Mouse (Mus musculus): ENCODE measurements around the gene Aoc2.
"Not testable (repeated sequence)": the region's sequence is repeated elsewhere in the genome, so short reads cannot be mapped to it uniquely, and the experiment has no call there.

Gene Aoc2

GRCm38 (mm10) chr11:101315665-101316500 lies 9.0 kb upstream of the Aoc2 start, which contains the start of gene Psme3:
TSS of gene Psme3 (plus strand) at chr11:101316213.
- DNase-seq, result peak; percentile 91

DNA sequence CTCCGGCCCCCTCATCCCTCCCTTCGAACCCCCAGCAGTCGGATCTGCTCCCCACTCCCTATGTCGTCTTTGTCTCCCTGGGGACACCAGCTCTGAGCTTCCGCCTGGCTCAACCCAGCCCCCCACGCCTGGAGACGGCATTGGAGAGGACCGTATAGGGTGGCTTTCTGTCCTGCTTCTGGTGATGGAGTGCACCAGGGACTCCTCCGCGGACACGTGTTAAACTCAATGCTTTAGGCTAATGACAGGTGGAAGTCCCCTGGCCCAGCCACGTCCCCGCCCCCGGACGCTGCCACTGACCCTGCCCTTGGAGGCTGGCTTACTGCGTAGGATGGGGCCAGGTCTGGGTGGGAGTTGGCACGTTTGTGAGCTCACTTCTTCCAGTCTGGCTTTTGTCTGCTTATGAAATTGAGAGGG lies 8.4 kb upstream of the Aoc2 start:
- no peak for DNase-seq

DNA sequence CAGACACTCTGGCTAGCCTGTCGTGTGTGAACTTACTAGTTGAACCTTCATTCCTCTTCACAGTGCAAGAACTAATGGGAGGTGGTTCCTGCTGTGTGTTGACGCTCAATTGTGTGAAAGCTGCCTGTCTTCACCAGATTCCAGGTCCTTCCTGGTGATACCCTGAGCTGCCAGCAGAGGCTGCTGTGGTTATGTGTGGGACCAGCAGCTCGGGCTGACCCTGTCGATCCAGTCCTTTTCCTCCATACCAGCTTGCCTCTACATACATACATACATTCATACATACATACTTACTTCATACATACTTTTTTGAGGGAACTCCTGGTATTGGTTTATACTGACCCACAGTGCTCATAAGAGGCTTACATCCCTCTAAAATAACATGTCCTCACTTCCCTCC lies 1.3 kb upstream of the Aoc2 start:
- peak; percentile 68 for DNase-seq

DNA sequence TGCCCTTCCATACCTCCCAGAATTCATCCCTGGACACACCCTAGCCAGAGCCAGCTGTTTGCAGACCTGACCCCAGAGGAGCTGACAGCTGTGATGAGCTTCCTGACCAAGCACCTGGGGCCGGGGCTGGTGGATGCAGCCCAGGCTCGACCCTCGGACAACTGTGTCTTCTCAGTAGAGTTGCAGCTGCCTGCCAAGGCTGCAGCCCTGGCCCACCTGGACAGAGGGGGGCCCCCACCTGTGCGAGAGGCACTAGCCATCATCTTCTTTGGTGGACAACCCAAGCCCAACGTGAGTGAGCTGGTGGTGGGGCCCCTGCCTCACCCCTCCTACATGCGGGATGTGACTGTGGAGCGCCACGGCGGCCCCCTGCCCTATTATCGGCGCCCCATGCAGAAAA lies 338 bp downstream of the Aoc2 start:
- DNase-seq, result not testable (repeated sequence)

DNA sequence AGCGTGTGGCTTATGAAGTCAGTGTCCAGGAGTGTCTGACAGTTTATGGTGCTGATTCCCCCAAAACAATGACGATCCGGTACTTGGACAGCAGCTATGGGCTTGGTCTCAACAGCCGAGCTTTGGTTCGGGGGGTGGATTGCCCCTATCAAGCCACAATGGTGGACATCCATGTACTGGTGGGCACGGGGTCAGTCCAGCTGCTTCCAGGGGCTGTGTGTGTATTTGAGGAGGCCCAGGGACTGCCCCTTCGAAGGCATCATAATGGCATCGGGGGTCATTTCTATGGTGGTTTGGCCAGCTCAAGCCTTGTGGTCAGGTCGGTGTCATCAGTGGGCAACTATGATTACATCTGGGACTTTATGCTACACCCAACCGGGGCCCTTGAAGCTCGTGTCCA lies 1.3 kb downstream of the Aoc2 start:
- DNase-seq, result no peak

DNA sequence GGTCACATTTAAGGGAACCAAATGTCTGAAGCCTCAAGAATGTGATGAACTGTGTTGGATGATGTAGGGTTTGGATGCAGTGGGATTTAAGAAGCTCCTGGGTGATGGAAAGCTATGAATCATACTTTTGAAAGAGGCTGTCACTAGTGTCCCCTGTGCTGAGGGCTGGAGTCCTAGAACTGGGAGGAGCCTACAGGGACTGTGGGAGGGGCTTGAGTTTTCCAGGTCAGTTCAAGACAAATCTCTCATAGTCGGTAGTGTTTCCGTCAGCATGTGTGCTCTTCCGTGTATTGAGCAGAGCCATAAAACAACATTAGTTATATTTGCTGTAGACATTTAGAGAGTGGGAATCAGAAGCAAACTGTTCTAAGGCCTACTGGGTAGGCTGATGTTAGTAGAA lies 2.4 kb downstream of the Aoc2 start:
- no peak for DNase-seq

- DNase-seq, result peak; percentile 15
Measured at GRCm38 (mm10) chr11:101328941-101329635, 4.2 kb downstream of the Aoc2 start.

GRCm38 (mm10) chr11:101330371-101330924 lies 5.6 kb downstream of the Aoc2 start, which contains the start of gene Aoc3:
TSS of gene Aoc3 (plus strand) at chr11:101330605.
- DNase-seq, result no peak

DNA sequence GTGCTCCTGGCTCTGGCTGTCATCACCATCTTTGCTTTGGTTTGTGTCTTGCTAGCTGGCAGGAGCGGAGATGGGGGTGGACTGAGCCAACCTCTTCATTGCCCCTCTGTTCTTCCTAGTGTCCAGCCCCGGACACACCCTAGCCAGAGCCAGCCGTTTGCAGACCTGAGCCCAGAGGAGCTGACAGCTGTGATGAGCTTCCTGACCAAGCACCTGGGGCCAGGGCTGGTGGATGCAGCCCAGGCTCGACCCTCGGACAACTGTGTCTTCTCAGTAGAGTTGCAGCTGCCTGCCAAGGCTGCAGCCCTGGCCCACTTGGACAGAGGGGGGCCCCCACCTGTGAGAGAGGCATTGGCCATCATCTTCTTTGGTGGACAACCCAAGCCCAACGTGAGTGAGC lies 6.1 kb downstream of the Aoc2 start:
- not testable (repeated sequence) for DNase-seq

DNA sequence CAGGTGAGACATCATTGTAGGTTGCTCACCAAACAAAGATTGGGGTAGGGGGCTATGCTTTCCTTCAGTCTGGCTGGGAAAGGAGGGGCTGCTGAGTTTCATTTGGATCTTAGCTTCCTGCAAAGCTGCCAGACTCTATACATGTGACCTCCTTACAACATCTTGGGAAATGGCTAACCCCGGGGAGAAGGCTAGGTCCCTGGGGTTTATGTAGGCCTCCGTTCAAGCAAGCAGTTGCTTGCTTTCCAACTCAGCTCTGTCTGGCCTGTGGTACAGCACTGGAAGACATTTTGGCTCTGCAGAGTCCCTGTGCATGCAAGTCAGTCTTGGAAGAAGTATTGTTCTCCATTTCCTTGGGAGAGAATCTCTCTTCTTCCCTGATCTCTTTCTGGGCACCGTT lies 7.7 kb downstream of the Aoc2 start:
- DNase-seq, result no peak

- DNase-seq, result no peak
Measured at GRCm38 (mm10) chr11:101334023-101334422, 9.2 kb downstream of the Aoc2 start.

GRCm38 (mm10) chr11:101334516-101334915 lies 9.7 kb downstream of the Aoc2 start:
- no peak for DNase-seq

GRCm38 (mm10) chr11:101335685-101336084 lies 10.8 kb downstream of the Aoc2 start:
- no peak for DNase-seq

- no peak for DNase-seq
Measured at GRCm38 (mm10) chr11:101338123-101338760, 13.4 kb downstream of the Aoc2 start.

GRCm38 (mm10) chr11:101347083-101347775 lies 22.4 kb downstream of the Aoc2 start:
- no peak for DNase-seq

- DNase-seq, result no peak
Measured at GRCm38 (mm10) chr11:101348774-101349173, 23.9 kb downstream of the Aoc2 start.

- DNase-seq, result no peak
Measured at GRCm38 (mm10) chr11:101349216-101349615, 24.4 kb downstream of the Aoc2 start.

DNA sequence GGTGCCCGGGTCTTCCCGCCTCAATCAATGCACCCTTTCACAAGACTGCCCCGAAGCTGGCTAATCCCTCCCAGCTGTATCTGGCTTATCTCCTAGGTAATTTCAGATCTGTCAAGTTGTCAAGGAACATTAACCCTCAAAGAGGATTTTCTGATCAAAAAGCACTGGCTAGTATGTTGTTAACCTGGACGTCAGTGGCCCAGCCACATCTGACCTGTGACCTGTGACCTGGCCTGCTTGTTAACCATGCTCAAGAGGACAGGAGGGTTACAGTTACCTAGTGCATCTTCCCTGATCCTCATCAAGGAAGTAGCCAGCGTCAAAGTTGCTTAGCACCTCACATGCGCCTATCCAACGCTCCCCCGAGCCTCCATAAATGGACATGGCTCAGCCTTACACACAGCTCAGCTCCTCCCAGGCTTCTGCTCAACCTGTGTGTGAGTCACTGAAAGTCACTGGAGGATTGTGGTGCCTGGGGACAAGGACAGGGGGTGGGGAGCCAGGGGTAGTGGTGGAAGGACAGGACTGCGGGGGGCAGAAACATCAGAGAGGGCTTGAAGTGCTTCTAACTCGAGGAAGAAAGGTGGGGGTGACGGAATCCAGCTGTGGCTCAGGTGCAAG lies 26.3 kb downstream of the Aoc2 start:
- DNase-seq, result no peak

GRCm38 (mm10) chr11:101351721-101352111 lies 26.9 kb downstream of the Aoc2 start:
- DNase-seq, result no peak

- no peak for DNase-seq
Measured at GRCm38 (mm10) chr11:101353436-101353835, 28.6 kb downstream of the Aoc2 start.

DNA sequence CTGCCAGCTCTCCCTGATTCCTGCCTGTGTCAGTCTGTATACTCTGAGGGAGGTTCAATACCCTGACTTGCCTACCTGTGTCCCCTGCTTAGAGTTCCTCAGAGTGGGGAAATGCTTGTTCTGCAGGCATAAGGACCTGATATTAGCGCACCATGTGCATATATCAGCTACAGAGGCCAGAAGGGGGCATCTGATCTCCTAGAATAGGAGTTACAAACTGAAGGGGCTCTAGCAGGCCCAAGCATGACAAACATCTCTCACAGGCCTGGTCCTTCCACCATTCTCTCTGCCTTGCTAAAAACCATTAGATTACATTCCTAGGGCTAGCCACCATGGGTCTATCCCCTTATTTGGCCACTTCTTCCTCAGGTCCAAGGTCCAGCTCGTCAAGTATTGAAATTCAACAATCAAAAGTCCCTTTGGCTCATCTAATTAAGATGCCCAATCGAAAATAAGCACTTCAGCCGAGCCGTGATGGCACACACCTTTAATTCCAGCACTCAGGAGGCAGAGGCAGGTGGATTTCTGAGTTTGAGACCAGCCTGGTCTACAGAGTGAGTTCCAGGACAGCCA lies 29.7 kb downstream of the Aoc2 start:
- DNase-seq, result no peak

GRCm38 (mm10) chr11:101355916-101356315 lies 31.1 kb downstream of the Aoc2 start:
- no peak for DNase-seq
